In genomic region chr5:121229182-121229581, GRCm38 (mm10) we compare ENCODE assay signal across 1 mouse cellular context.
TF ChIP-seq lines count a peak whose summit lies in the region.

No protein-coding gene starts in this region.

TF ChIP-seq in CH12.LX, 34 proteins besides CTCF, POLR2A, EP300 and RAD21:
- 0 out of 2 replicates have a peak, but pooled peaks have one; percentile 29 for TF ChIP-seq ZNF384 (IDR thresholded peaks at IDR 0.05; ENCODE audit: low read depth, low read length)
- TF ChIP-seq BHLHE40 (IDR thresholded peaks at IDR 0.05; ENCODE audit: low read depth, low read length): peak; percentile 95
- peak; percentile 99 for TF ChIP-seq IRF4 (IDR thresholded peaks at IDR 0.05; ENCODE audit: low read depth, low read length)
- no peak for TF ChIP-seq ZKSCAN1 (IDR thresholded peaks at IDR 0.05; ENCODE audit: borderline replicate concordance, low read depth, low read length)
- TF ChIP-seq E2F4 (IDR thresholded peaks at IDR 0.05; ENCODE audit: insufficient replicate concordance, low read depth, low read length): no peak
- TF ChIP-seq NRF1 (IDR thresholded peaks at IDR 0.05; ENCODE audit: low read depth, low read length): 0 out of 2 replicates have a peak, but pooled peaks have one; percentile 25
- TF ChIP-seq JUND (conservative IDR thresholded peaks at IDR 0.05; ENCODE audit: low read depth, low read length): peak; percentile 95
- TF ChIP-seq USF1 (IDR thresholded peaks at IDR 0.05; ENCODE audit: low read depth, low read length): peak; percentile 33
- no peak for TF ChIP-seq POLR2AphosphoS2 (IDR thresholded peaks at IDR 0.05; ENCODE audit: low read depth, low read length)
- TF ChIP-seq PAX5 (IDR thresholded peaks at IDR 0.05; ENCODE audit: low read length): no peak
- peak; percentile 91 for TF ChIP-seq JUN (IDR thresholded peaks at IDR 0.05; ENCODE audit: insufficient read depth, low read depth, low read length)
- TF ChIP-seq ETS1 (conservative IDR thresholded peaks at IDR 0.05; ENCODE audit: low read depth, low read length): peak; percentile 100
- TF ChIP-seq HCFC1 (IDR thresholded peaks at IDR 0.05; ENCODE audit: low read depth, low read length): peak; percentile 44
- TF ChIP-seq UBTF (IDR thresholded peaks at IDR 0.05; ENCODE audit: low read depth, low read length): no peak
- TF ChIP-seq SMC3 (IDR thresholded peaks at IDR 0.05; ENCODE audit: low read depth, low read length): 0 out of 2 replicates have a peak, but pooled peaks have one; percentile 6
- TF ChIP-seq NELFE (IDR thresholded peaks at IDR 0.05; ENCODE audit: low read depth, low read length): no peak
- peak; percentile 77 for TF ChIP-seq CHD2 (IDR thresholded peaks at IDR 0.05; ENCODE audit: low read length)
- TF ChIP-seq KAT2A (IDR thresholded peaks at IDR 0.05; ENCODE audit: insufficient replicate concordance, low read length): 0 out of 2 replicates have a peak, but pooled peaks have one; percentile 30
- no peak for TF ChIP-seq MXI1 (IDR thresholded peaks at IDR 0.05; ENCODE audit: low read depth, low read length)
- peak; percentile 92 for TF ChIP-seq SIN3A (IDR thresholded peaks at IDR 0.05; ENCODE audit: low read length)
- peak; percentile 97 for TF ChIP-seq RCOR1 (conservative IDR thresholded peaks at IDR 0.05; ENCODE audit: low read depth, low read length)
- TF ChIP-seq MAFK (IDR thresholded peaks at IDR 0.05; ENCODE audit: insufficient replicate concordance, low read length): peak; percentile 86; the same call in 1 of the 2 replicates
- no peak for TF ChIP-seq CHD1 (IDR thresholded peaks at IDR 0.05; ENCODE audit: low read depth, low read length)
- TF ChIP-seq MEF2A (IDR thresholded peaks at IDR 0.05; ENCODE audit: borderline replicate concordance, low read depth, low read length): peak; percentile 87
- TF ChIP-seq MYC (IDR thresholded peaks at IDR 0.05; ENCODE audit: low read depth, low read length): peak; percentile 55; the same call in 1 of the 2 replicates
- no peak for TF ChIP-seq TBP (conservative IDR thresholded peaks at IDR 0.05; ENCODE audit: low read depth, low read length)
- no peak for TF ChIP-seq ZMIZ1 (IDR thresholded peaks at IDR 0.05; ENCODE audit: low read depth, low read length)
- no peak for TF ChIP-seq ZC3H11A (IDR thresholded peaks at IDR 0.05; ENCODE audit: low read depth, low read length)
- 0 out of 2 replicates have a peak, but pooled peaks have one; percentile 58 for TF ChIP-seq MAX (IDR thresholded peaks at IDR 0.05; ENCODE audit: low read length)
- peak; percentile 52; the same call in 1 of the 2 replicates for TF ChIP-seq ELF1 (IDR thresholded peaks at IDR 0.05; ENCODE audit: low read depth, low read length)
- TF ChIP-seq USF2 (conservative IDR thresholded peaks at IDR 0.05; ENCODE audit: low read depth, low read length): no peak
- peak; percentile 94 for TF ChIP-seq TCF12 (IDR thresholded peaks at IDR 0.05; ENCODE audit: low read depth, low read length)
- peak; percentile 47; the same call in 1 of the 2 replicates for TF ChIP-seq MAZ (IDR thresholded peaks at IDR 0.05; ENCODE audit: low read depth, low read length)
- TF ChIP-seq GABPA (IDR thresholded peaks at IDR 0.05; ENCODE audit: insufficient replicate concordance, low read depth, low read length): no peak
